Comparison of ENCODE assay signal across 17 mouse cellular contexts in the genomic region with DNA sequence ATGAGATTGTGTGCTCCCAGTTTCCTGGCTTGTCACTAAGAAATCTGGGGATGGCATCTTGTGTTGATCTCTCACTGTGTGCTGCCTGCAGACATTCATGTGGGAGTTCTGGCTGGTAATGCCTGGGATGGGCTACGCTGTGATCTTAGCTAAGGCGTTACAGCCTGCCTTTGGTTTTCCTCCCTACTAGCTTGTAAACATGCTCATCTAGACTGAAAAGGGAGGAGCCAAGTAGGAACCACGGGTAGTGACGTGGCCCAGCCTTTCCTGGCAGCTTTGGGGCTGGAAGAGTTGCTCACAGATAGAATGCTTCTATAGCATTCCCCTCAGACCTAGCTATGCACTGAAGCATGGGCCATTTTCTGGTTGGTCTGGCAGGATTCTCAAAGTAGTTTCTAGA. TPM values are rescaled to one million over a fixed set of nuclear protein-coding genes. Genes with fewer than 3 reads are reported as not detected.
DNase-seq lines count a peak whose midpoint lies in the region; ATAC-seq and TF ChIP-seq lines count a peak whose summit lies in the region.
"Had no signal": no experiment of that assay in that cellular context is flagged by ENCODE, and none has a peak within 500 bp of the region (broad histone marks: within the 10 kb centered on the region; RNA-seq: fewer than 3 reads in every experiment).

No protein-coding gene starts in this region.

- no peak for ATAC-seq in hindbrain, embryonic 14.5 days (ENCODE audit: low FRiP score)
- ATAC-seq in hindbrain, embryonic 12.5 days (ENCODE audit: low FRiP score) = no peak
- ATAC-seq in lung, embryonic 16.5 days (ENCODE audit: low read depth) = no peak
- ATAC-seq in erythroid progenitor cell, adult 5-6 weeks (replicated peaks; ENCODE audit: low FRiP score, poor library complexity, severe bottlenecking) = 0 out of 2 replicates have a peak, but pooled peaks have one; percentile 35
- ATAC-seq: forebrain, embryonic 16.5 days had no signal

- no peak for TF ChIP-seq POLR2A in bone marrow macrophage, adult 2 months (IDR thresholded peaks at IDR 0.05; ENCODE audit: borderline replicate concordance, low read depth, low read length)

- no peaks in the 10 kb centered on the region for H3K27me3 ChIP-seq in hindbrain, embryonic 14.5 days (ENCODE audit: control insufficient read depth, insufficient read depth, low read length)
- no peaks in the 10 kb centered on the region for H3K27me3 ChIP-seq in hindbrain, embryonic 12.5 days
- H3K27me3 ChIP-seq in lung, embryonic 16.5 days (ENCODE audit: control insufficient read depth, insufficient read depth, low read depth, low read length) = no peaks in the 10 kb centered on the region

- H3K9ac ChIP-seq in hindbrain, embryonic 14.5 days = no peak overlapping the region; the same call in 1 of the 2 replicates
- no peak overlapping the region for H3K9ac ChIP-seq in hindbrain, embryonic 12.5 days
- H3K9ac ChIP-seq in lung, embryonic 16.5 days (ENCODE audit: low read length) = 0 out of 2 replicates have a peak overlapping the region, but pooled peaks have one; percentile 9

- H3K27ac ChIP-seq in hindbrain, embryonic 14.5 days = no peak overlapping the region
- no peak overlapping the region for H3K27ac ChIP-seq in hindbrain, embryonic 12.5 days
- no peak overlapping the region for H3K27ac ChIP-seq in lung, embryonic 16.5 days (ENCODE audit: low read length)
- H3K27ac ChIP-seq in bone marrow macrophage, adult 2 months (ENCODE audit: insufficient read depth, low read depth, low read length) = peak overlapping the region; percentile 30; the same call in 1 of the 2 replicates

- no peaks in the 10 kb centered on the region for H3K9me3 ChIP-seq in hindbrain, embryonic 14.5 days (ENCODE audit: control insufficient read depth, low read length)
- no peaks in the 10 kb centered on the region for H3K9me3 ChIP-seq in hindbrain, embryonic 12.5 days (replicated peaks)
- H3K9me3 ChIP-seq in lung, embryonic 16.5 days (ENCODE audit: control insufficient read depth, low read length) = no peaks in the 10 kb centered on the region

- no peak for TF ChIP-seq CTCF in bone marrow macrophage, adult 2 months (IDR thresholded peaks at IDR 0.05; ENCODE audit: low read depth, low read length)

- peaks cover 23% of the 10 kb centered on the region for H3K4me1 ChIP-seq in hindbrain, embryonic 14.5 days (replicated peaks; ENCODE audit: control insufficient read depth, insufficient read depth, low read length)
- H3K4me1 ChIP-seq in hindbrain, embryonic 12.5 days = peaks cover 18% of the 10 kb centered on the region
- H3K4me1 ChIP-seq in lung, embryonic 16.5 days (replicated peaks; ENCODE audit: control insufficient read depth, insufficient read depth, low read length) = peaks cover 10% of the 10 kb centered on the region; the same call in 1 of the 2 replicates
- H3K4me1 ChIP-seq in bone marrow macrophage, adult 2 months (ENCODE audit: control insufficient read depth, insufficient read depth, low read length) = peaks cover 20% of the 10 kb centered on the region

- H3K36me3 ChIP-seq in hindbrain, embryonic 14.5 days (replicated peaks; ENCODE audit: control insufficient read depth, insufficient read depth) = peaks cover 26% of the 10 kb centered on the region
- H3K36me3 ChIP-seq in hindbrain, embryonic 12.5 days = peaks cover 26% of the 10 kb centered on the region
- peaks cover 4% of the 10 kb centered on the region for H3K36me3 ChIP-seq in lung, embryonic 16.5 days (ENCODE audit: control insufficient read depth, insufficient read depth, low read length)

- no peak overlapping the region for H3K4me2 ChIP-seq in hindbrain, embryonic 14.5 days (replicated peaks)
- H3K4me2 ChIP-seq in hindbrain, embryonic 12.5 days (replicated peaks) = no peak overlapping the region
- H3K4me2 ChIP-seq in lung, embryonic 16.5 days (ENCODE audit: low read depth, low read length) = no peak overlapping the region

- DNase-seq in hindbrain, embryonic 14.5 days (ENCODE audit: low spot score) = no peak
- DNase-seq in lung, postnatal 10 days = no peak
- no peak for DNase-seq in spleen, postnatal 36 days (ENCODE audit: low spot score in 2 of 2)
- no peak for DNase-seq in spleen, adult 12 weeks (ENCODE audit: low spot score)
- DNase-seq: adrenal gland, postnatal 10 days; heart, postnatal 14 days; kidney, adult 18-20 months; thymus, postnatal 14 days had no signal

- 83% methylated on average over 4 of the region's 4 CpGs for WGBS in hindbrain, embryonic 14.5 days
- 83% methylated on average over 4 of the region's 4 CpGs for WGBS in hindbrain, embryonic 12.5 days
- 57% methylated on average over 4 of the region's 4 CpGs for WGBS in lung, embryonic 16.5 days

- H3K4me3 ChIP-seq in hindbrain, embryonic 14.5 days (replicated peaks; ENCODE audit: low read length) = peak overlapping the region; percentile 91; the same call in 1 of the 2 replicates
- no peak overlapping the region for H3K4me3 ChIP-seq in hindbrain, embryonic 12.5 days
- H3K4me3 ChIP-seq in lung, embryonic 16.5 days (ENCODE audit: low read length) = no peak overlapping the region
- peak overlapping the region; percentile 88; the same call in 1 of the 2 replicates for H3K4me3 ChIP-seq in bone marrow macrophage, adult 2 months (ENCODE audit: insufficient read depth, low read length)
- H3K4me3 ChIP-seq: myocyte had no signal

RNA-seq across cellular contexts. Expression of a gene that starts 2.0 kb away (rescaled TPM):
- 70.0 and 86.0 TPM in 2 replicates for polyA plus RNA-seq in hindbrain, embryonic 14.5 days (2014; fragmentation: Nextera tagmentation; extraction: Ambion mirVana)
- polyA plus RNA-seq in hindbrain, embryonic 12.5 days (2016; fragmentation: Nextera tagmentation; extraction: Ambion mirVana) = 79.5 and 83.2 TPM in 2 replicates
- polyA plus RNA-seq in lung, embryonic 16.5 days (2015; fragmentation: Nextera tagmentation; extraction: Ambion mirVana) = 48.0 and 53.0 TPM in 2 replicates
- 112 and 117 TPM in 2 replicates for polyA plus RNA-seq in bone marrow macrophage, adult 2 months (2012; ENCODE audit: insufficient read depth, insufficient read length, missing spikeins)
- total RNA-seq in erythroid progenitor cell, adult 5-6 weeks (2015; ENCODE audit: low replicate concordance) = 45.3 and 65.2 TPM in 2 replicates
- total RNA-seq in erythroid progenitor cell, adult 5-6 weeks (2017; ENCODE audit: low replicate concordance) = 82.9 and 267 TPM in 2 replicates

RNA-seq across cellular contexts. Expression of a gene that starts 9.3 kb away (rescaled TPM):
- 34.5 and 41.2 TPM in 2 replicates for polyA plus RNA-seq in hindbrain, embryonic 14.5 days (2014; fragmentation: Nextera tagmentation; extraction: Ambion mirVana)
- polyA plus RNA-seq in hindbrain, embryonic 12.5 days (2016; fragmentation: Nextera tagmentation; extraction: Ambion mirVana) = 77.9 and 79.9 TPM in 2 replicates
- polyA plus RNA-seq in lung, embryonic 16.5 days (2015; fragmentation: Nextera tagmentation; extraction: Ambion mirVana) = 39.1 and 41.8 TPM in 2 replicates
- 17.1 and 20.8 TPM in 2 replicates for polyA plus RNA-seq in bone marrow macrophage, adult 2 months (2012; ENCODE audit: insufficient read depth, insufficient read length, missing spikeins)
- total RNA-seq in erythroid progenitor cell, adult 5-6 weeks (2015; ENCODE audit: low replicate concordance) = 2.9 TPM in 1 of 2 replicates, not detected in the other
- total RNA-seq in erythroid progenitor cell, adult 5-6 weeks (2017; ENCODE audit: low replicate concordance) = 2.0 TPM in 1 of 2 replicates, not detected in the other

RNA-seq across cellular contexts. Expression of a gene that starts 13.0 kb away (rescaled TPM):
- 32.7 and 36.5 TPM in 2 replicates for polyA plus RNA-seq in hindbrain, embryonic 14.5 days (2014; fragmentation: Nextera tagmentation; extraction: Ambion mirVana)
- polyA plus RNA-seq in hindbrain, embryonic 12.5 days (2016; fragmentation: Nextera tagmentation; extraction: Ambion mirVana) = 32.6 and 38.9 TPM in 2 replicates
- 27.3 and 30.9 TPM in 2 replicates for polyA plus RNA-seq in lung, embryonic 16.5 days (2015; fragmentation: Nextera tagmentation; extraction: Ambion mirVana)
- 36.0 and 39.9 TPM in 2 replicates for polyA plus RNA-seq in bone marrow macrophage, adult 2 months (2012; ENCODE audit: insufficient read depth, insufficient read length, missing spikeins)
- total RNA-seq in erythroid progenitor cell, adult 5-6 weeks (2015; ENCODE audit: low replicate concordance) = 110 and 131 TPM in 2 replicates
- 147 and 272 TPM in 2 replicates for total RNA-seq in erythroid progenitor cell, adult 5-6 weeks (2017; ENCODE audit: low replicate concordance)

RNA-seq across cellular contexts. Expression of a gene that starts 31.6 kb away (rescaled TPM):
- polyA plus RNA-seq in hindbrain, embryonic 14.5 days (2014; fragmentation: Nextera tagmentation; extraction: Ambion mirVana) = 0.35 and 0.39 TPM in 2 replicates
- polyA plus RNA-seq in hindbrain, embryonic 12.5 days (2016; fragmentation: Nextera tagmentation; extraction: Ambion mirVana) = not detected in 2 replicates
- not detected in 2 replicates for polyA plus RNA-seq in lung, embryonic 16.5 days (2015; fragmentation: Nextera tagmentation; extraction: Ambion mirVana)
- polyA plus RNA-seq in bone marrow macrophage, adult 2 months (2012; ENCODE audit: insufficient read depth, insufficient read length, missing spikeins) = not detected in 2 replicates
- total RNA-seq in erythroid progenitor cell, adult 5-6 weeks (2015; ENCODE audit: low replicate concordance) = not detected in 2 replicates
- not detected in 2 replicates for total RNA-seq in erythroid progenitor cell, adult 5-6 weeks (2017; ENCODE audit: low replicate concordance)
- total RNA-seq: CH12.LX; granulocyte monocyte progenitor cell, adult 5-6 weeks; heart, postnatal 14 days; liver, adult 2 months had no signal
- polyA plus RNA-seq: myocyte had no signal

RNA-seq across cellular contexts. Expression of a gene that starts 34.7 kb away (rescaled TPM):
- 2.3 and 3.2 TPM in 2 replicates for polyA plus RNA-seq in hindbrain, embryonic 14.5 days (2014; fragmentation: Nextera tagmentation; extraction: Ambion mirVana)
- 3.7 and 4.3 TPM in 2 replicates for polyA plus RNA-seq in hindbrain, embryonic 12.5 days (2016; fragmentation: Nextera tagmentation; extraction: Ambion mirVana)
- 9.5 and 11.1 TPM in 2 replicates for polyA plus RNA-seq in lung, embryonic 16.5 days (2015; fragmentation: Nextera tagmentation; extraction: Ambion mirVana)
- polyA plus RNA-seq in bone marrow macrophage, adult 2 months (2012; ENCODE audit: insufficient read depth, insufficient read length, missing spikeins) = 3.1 and 4.5 TPM in 2 replicates
- total RNA-seq in erythroid progenitor cell, adult 5-6 weeks (2015; ENCODE audit: low replicate concordance) = 0.72 TPM in 1 of 2 replicates, not detected in the other
- total RNA-seq in erythroid progenitor cell, adult 5-6 weeks (2017; ENCODE audit: low replicate concordance) = not detected in 2 replicates

Comparison
In these comparisons a context has a peak if more than half of its experiments do, and no peak if none do; other contexts are left out.
1. H3K4me3 ChIP-seq: peak in hindbrain, embryonic 14.5 days (single experiment) and bone marrow macrophage, adult 2 months (single experiment); none in hindbrain, embryonic 12.5 days (single experiment) and lung, embryonic 16.5 days (single experiment).